ENCODE assay signal across 9 mouse cellular contexts in the genomic region with DNA sequence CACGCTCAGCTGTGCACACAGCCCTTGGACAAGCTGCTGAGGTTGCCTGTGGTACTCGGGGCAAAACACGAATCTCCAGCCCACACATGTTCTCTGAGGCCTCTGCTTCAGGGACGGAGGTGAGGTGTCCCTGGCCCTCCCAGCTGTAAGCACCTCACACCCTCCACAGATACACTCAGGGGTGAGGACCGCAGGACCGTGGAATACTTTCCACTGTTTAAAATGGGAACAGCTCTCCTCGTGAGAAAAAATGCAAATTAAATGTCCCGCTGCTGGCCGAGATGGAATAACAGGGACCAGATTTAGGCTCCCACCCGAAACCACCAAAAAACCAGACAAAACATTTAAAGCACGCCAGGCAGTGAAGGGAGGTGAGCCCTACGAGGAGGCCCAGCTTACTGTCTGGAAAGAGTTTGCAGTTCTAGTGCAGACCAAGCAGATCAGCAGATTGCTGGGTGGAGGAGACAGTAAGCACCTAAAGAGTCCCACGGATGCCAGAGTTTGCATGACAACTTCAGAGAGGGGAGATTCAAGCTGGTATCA. TPM values are rescaled to one million over a fixed set of nuclear protein-coding genes. Genes with fewer than 3 reads are reported as not detected.
DNase-seq lines count a peak whose midpoint lies in the region; ATAC-seq and TF ChIP-seq lines count a peak whose summit lies in the region.
"Had no signal": no experiment of that assay in that cellular context is flagged by ENCODE, and none has a peak within 500 bp of the region (broad histone marks: within the 10 kb centered on the region; RNA-seq: fewer than 3 reads in every experiment).

No protein-coding gene starts in this region.

- H3K9me3 ChIP-seq in lung, postnatal 0 days (ENCODE audit: low read length), result no peaks in the 10 kb centered on the region
- no peaks in the 10 kb centered on the region for H3K9me3 ChIP-seq in limb, embryonic 14.5 days (ENCODE audit: control insufficient read depth, low read length)
- H3K9me3 ChIP-seq in stomach, postnatal 0 days (ENCODE audit: control insufficient read depth, low read length), result no peaks in the 10 kb centered on the region

- DNase-seq in embryo, embryonic 11 days, result peak; percentile 12
- no peak for DNase-seq in embryo, embryonic 10 days (ENCODE audit: low spot score)
- DNase-seq in lung, postnatal 0 days (ENCODE audit: low spot score), result no peak
- DNase-seq in lung, postnatal 4 days, result no peak
- no peak for DNase-seq in limb, embryonic 14.5 days (ENCODE audit: low spot score)
- no peak for DNase-seq in stomach, postnatal 0 days (ENCODE audit: low spot score)
- no peak for DNase-seq in frontal cortex, postnatal 25 days (ENCODE audit: low spot score in 2 of 2)
- no peak for DNase-seq in right cerebral cortex, adult 18-20 months
- DNase-seq: thymus, postnatal 36 days had no signal

- no peak overlapping the region for H3K4me3 ChIP-seq in lung, postnatal 0 days (ENCODE audit: low read depth, low read length)
- no peak overlapping the region for H3K4me3 ChIP-seq in limb, embryonic 14.5 days (replicated peaks; ENCODE audit: low read length)
- no peak overlapping the region for H3K4me3 ChIP-seq in stomach, postnatal 0 days (ENCODE audit: low read depth, low read length)

- H3K4me2 ChIP-seq in lung, postnatal 0 days (replicated peaks; ENCODE audit: low read depth, low read length), result no peak overlapping the region
- H3K4me2 ChIP-seq in limb, embryonic 14.5 days (replicated peaks; ENCODE audit: low read depth, low read length, severe bottlenecking), result peak overlapping the region; percentile 35
- peak overlapping the region; percentile 17; the same call in 1 of the 2 replicates for H3K4me2 ChIP-seq in stomach, postnatal 0 days (replicated peaks; ENCODE audit: low read depth)

- H3K36me3 ChIP-seq in lung, postnatal 0 days (ENCODE audit: insufficient read depth, low read length), result no peaks in the 10 kb centered on the region
- H3K36me3 ChIP-seq in limb, embryonic 14.5 days (ENCODE audit: control insufficient read depth, insufficient read depth, low read length), result peaks cover 5% of the 10 kb centered on the region; the same call in 1 of the 2 replicates
- H3K36me3 ChIP-seq in stomach, postnatal 0 days (ENCODE audit: control insufficient read depth, insufficient read depth, low read length), result no peaks in the 10 kb centered on the region

- no peak overlapping the region for H3K9ac ChIP-seq in lung, postnatal 0 days (replicated peaks; ENCODE audit: low read depth)
- H3K9ac ChIP-seq in limb, embryonic 14.5 days (ENCODE audit: low read depth, low read length, severe bottlenecking), result peak overlapping the region; percentile 8; the same call in 1 of the 2 replicates
- no peak overlapping the region for H3K9ac ChIP-seq in stomach, postnatal 0 days (ENCODE audit: low read length)

- no peaks in the 10 kb centered on the region for H3K27me3 ChIP-seq in lung, postnatal 0 days (replicated peaks; ENCODE audit: insufficient read depth, low read length)
- no peaks in the 10 kb centered on the region for H3K27me3 ChIP-seq in limb, embryonic 14.5 days (ENCODE audit: control insufficient read depth, insufficient read depth, low read length)
- no peaks in the 10 kb centered on the region for H3K27me3 ChIP-seq in stomach, postnatal 0 days (ENCODE audit: control insufficient read depth, insufficient read depth, low read length)

- TF ChIP-seq POLR2A in limb, embryonic 14.5 days (IDR thresholded peaks at IDR 0.05; ENCODE audit: borderline replicate concordance, extremely low read depth, insufficient read depth, insufficient read length), result no peak

- TF ChIP-seq CTCF in lung, postnatal 0 days (IDR thresholded peaks at IDR 0.05), result no peak
- no peak for TF ChIP-seq CTCF in stomach, postnatal 0 days (IDR thresholded peaks at IDR 0.05; ENCODE audit: low read depth)

- ATAC-seq in lung, postnatal 0 days, result no peak
- peak; percentile 11; the same call in 1 of the 2 replicates for ATAC-seq in limb, embryonic 14.5 days (ENCODE audit: low FRiP score, low read depth)
- ATAC-seq in stomach, postnatal 0 days (ENCODE audit: low FRiP score, low TSS enrichment), result no peak

- TF ChIP-seq EP300 in lung, postnatal 0 days (IDR thresholded peaks at IDR 0.05), result no peak
- TF ChIP-seq EP300 in stomach, postnatal 0 days (optimal IDR thresholded peaks at IDR 0.05), result no peak

- WGBS in lung, postnatal 0 days, result 39% methylated on average over 13 of the region's 13 CpGs
- WGBS in limb, embryonic 14.5 days, result 21% methylated on average over 13 of the region's 13 CpGs
- WGBS in stomach, postnatal 0 days, result 30% methylated on average over 13 of the region's 13 CpGs

- peak overlapping the region; percentile 76; the same call in 1 of the 2 replicates for H3K27ac ChIP-seq in lung, postnatal 0 days (ENCODE audit: low read length)
- peak overlapping the region; percentile 92 for H3K27ac ChIP-seq in limb, embryonic 14.5 days (replicated peaks; ENCODE audit: low read depth, low read length)
- H3K27ac ChIP-seq in stomach, postnatal 0 days (replicated peaks), result peak overlapping the region; percentile 93

- no peaks in the 10 kb centered on the region for H3K4me1 ChIP-seq in lung, postnatal 0 days (ENCODE audit: insufficient read depth, low read depth, low read length)
- H3K4me1 ChIP-seq in limb, embryonic 14.5 days (ENCODE audit: control insufficient read depth, insufficient read depth, low read length), result peaks cover 42% of the 10 kb centered on the region
- H3K4me1 ChIP-seq in stomach, postnatal 0 days (replicated peaks; ENCODE audit: control insufficient read depth, insufficient read depth), result peaks cover 7% of the 10 kb centered on the region; the same call in 1 of the 2 replicates

RNA-seq across cellular contexts. Expression of a gene that starts 19.2 kb away (rescaled TPM):
- 1.9 and 2.7 TPM in 2 replicates for polyA plus RNA-seq in lung, postnatal 0 days (2015; fragmentation: Nextera tagmentation; extraction: Ambion mirVana)
- 31.5 and 45.6 TPM in 2 replicates for polyA plus RNA-seq in limb, embryonic 14.5 days (2012; rRNA removed)
- 23.0 and 25.4 TPM in 2 replicates for polyA plus RNA-seq in limb, embryonic 14.5 days (2014; fragmentation: Nextera tagmentation; extraction: Ambion mirVana)
- polyA plus RNA-seq in stomach, postnatal 0 days (2015; fragmentation: Nextera tagmentation; extraction: Ambion mirVana), result 1.8 and 2.0 TPM in 2 replicates
